Mouse (Mus musculus): ENCODE measurements around the gene Elmod3.

Gene Elmod3

DNA sequence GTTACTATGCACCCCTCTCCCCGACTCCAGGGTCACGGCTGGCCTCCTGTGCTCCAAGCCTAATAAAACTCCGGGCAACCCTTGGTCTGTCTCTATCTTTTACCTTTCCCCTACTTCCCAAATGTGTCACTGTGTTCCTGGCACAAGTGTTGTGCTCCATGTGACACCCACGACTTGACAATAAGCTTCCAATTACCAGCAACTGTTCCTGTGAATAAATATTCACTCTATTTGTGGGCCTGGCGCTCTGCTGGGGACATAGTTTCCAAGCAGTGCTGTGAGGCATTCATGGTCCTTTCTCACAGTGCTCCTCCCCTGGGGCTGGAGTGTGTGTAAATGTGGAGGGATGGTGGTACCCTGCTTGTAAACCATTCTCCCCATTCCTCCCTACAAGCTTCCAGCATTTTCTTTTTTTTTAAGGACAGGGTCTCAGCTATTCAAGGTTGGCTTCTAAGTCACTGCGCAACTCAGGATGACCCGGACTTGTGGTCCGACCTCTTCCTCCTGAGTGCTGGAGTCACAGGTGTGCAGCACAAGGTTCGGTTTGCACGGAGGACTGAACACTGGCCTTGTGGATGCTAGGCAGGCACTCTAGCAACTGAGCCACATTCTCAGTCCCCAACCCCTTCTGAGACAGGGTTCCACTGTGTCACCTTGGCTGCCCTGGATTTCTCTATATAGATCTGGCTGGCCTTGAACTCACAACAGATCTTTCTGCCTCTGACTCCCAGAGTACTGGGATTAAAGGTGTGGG, 27.4 kb downstream of the Elmod3 start:
- in situ Hi-C loops (cut with MboI, MseI), result no loop called here

- in situ Hi-C loops (cut with MboI, MseI), result loop anchor here (5.0 kb wide), 1 partner anchor 141 kb away; no protein-coding TSS in a partner anchor
These were observed 29.5 kb downstream of the Elmod3 start for GRCm38 (mm10) chr6:72568736-72569135.

DNA sequence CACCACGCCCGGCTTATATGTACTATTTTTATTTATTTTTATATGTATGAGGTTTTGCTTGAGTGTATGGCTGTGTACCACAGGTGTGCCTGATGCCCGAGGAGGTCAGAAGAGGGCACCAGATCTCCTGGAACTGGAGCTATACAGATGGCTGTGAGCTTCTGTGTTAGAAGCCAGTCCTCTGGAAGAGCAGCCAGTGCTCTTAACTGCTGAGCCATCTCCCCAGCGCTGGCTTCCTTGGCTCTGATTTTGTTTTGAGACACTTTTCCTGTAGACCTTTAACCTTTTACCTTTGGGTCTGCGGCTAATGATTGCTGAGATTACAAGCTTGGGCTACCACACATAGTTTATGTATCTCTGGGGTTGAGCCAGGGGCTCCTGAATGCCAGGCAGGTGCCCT, 30.7 kb downstream of the Elmod3 start:
- in situ Hi-C loops (cut with MboI, MseI), result loop anchor here (5.0 kb wide), 1 partner anchor 140 kb away; no protein-coding TSS in a partner anchor

GRCm38 (mm10) chr6:72566044-72566443, 32.2 kb downstream of the Elmod3 start:
- in situ Hi-C loops (cut with MboI, MseI), result loop anchor here (5.0 kb wide), 1 partner anchor 139 kb away; no protein-coding TSS in a partner anchor

DNA sequence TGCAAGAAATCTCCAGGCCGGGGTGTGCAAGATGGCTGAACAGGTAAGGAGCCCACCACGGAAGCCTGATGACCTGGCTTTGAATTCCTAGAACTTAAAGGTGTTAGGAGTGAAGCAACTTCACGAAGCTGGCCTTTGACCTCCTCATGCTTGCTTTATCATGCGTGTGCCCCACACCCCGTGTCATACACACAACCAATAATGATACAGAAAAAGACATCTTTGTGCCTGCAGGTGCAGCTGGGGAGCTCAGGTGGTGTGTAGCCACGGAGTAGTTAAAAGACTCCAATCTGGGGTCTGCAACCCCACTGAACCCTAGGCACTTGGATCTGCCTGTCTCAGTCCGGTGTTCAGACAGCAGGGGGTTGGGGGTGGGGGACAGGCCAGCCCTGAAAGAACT, 32.7 kb downstream of the Elmod3 start:
- in situ Hi-C loops (cut with MboI, MseI), result loop anchor here (5.0 kb wide), 1 partner anchor 138 kb away; no protein-coding TSS in a partner anchor

DNA sequence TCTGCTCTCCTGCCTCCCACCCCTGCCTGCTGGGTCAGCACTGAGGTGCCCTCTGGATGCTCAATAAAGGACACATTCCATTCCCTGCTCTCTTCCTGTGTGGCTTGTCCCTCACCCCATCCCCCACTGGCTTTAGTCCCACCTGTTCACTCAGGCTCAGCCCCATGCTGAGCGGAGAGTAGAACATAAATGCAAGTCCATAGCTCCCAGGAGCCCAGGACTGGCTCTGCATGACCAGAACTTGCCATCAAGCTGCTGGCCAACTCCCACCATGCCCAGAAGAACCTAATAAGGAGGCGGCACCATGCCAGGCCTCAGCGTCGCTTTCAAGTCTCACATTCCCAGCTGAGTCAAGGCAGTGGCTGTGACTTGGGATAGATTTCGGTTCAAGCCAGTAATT, 35.3 kb downstream of the Elmod3 start:
- in situ Hi-C loops (cut with MboI, MseI), result no loop called here

GRCm38 (mm10) chr6:72562486-72562885, 35.7 kb downstream of the Elmod3 start:
- in situ Hi-C loops (cut with MboI, MseI), result no loop called here

DNA sequence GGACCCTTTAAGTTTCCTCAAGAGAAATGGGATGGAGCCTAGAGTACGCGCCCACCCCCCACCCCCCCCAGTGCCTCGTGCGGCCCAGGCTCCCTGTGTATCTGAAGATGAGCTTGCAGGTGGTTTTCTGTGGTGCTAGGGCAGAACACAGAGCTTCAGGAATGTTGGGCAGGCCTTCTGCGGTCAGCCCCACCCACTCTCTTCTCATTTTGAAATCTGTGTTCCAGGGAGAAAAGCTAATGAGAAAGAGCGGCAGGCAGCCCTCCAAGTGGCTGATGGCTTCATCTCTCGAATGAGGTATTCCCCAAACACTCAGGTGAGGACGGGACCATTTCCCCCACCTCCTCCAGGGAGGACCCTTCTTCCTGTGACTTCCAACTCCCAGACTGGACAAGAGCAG, 37.4 kb downstream of the Elmod3 start:
- in situ Hi-C loops (cut with MboI, MseI), result no loop called here

- in situ Hi-C loops (cut with MboI, MseI), result no loop called here
These were observed 45.2 kb downstream of the Elmod3 start for GRCm38 (mm10) chr6:72553079-72553412.

GRCm38 (mm10) chr6:72552171-72553078, 45.8 kb downstream of the Elmod3 start:
- in situ Hi-C loops (cut with MboI, MseI), result no loop called here

GRCm38 (mm10) chr6:72550503-72551100, 47.6 kb downstream of the Elmod3 start:
- in situ Hi-C loops (cut with MboI, MseI), result no loop called here

- in situ Hi-C loops (cut with MboI, MseI), result no loop called here
These were observed 48.2 kb downstream of the Elmod3 start for GRCm38 (mm10) chr6:72550025-72550424.

DNA sequence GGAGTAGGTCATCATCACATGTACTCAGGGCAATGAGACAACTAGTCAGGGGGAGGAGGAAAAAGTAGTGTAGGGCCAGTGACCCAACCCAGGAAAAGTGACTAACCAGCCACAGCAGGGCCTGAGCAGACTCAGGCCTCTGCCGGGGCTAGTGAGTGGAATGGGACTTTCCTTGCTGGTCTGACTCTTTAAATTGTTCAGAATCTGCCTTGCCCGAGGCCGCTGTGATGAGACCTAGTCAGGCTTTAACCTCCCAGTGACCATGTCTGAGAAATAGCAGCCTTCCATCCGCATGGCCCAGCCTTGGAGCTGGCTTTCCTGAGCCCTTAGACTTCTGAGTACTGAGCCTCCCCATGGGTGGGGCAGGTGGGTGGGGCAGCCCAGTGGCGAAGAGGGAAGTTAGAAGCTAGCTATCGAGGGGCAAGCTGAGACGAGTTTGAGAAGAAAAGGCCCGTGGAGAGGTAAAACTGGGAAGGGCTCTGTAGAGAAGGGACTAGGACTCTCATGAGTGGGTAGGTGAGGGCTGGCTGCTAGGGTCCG, 49.1 kb downstream of the Elmod3 start:
- in situ Hi-C loops (cut with MboI, MseI), result no loop called here

DNA sequence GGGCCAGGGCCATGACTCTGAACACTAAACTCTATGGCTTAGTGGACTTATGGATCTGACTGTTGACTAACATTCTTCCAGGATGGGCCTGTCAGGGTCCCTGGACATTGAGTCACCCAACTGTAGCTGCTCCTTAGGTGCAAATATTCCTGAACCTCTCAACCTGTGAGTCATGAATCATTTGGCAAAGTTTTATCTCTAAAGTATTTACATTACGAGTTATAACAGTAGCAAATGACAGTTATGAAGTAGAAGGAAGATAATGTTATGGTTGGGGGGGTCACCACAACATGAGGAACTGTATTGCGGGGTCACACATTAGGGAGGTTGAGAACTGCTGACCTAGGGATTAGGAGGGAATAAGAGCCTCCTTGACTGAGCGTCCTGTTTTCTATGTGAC, 50.4 kb downstream of the Elmod3 start:
- in situ Hi-C loops (cut with MboI, MseI), result no loop called here

- in situ Hi-C loops (cut with MboI, MseI), result no loop called here
These were observed 51.1 kb downstream of the Elmod3 start for GRCm38 (mm10) chr6:72547121-72547520.

DNA sequence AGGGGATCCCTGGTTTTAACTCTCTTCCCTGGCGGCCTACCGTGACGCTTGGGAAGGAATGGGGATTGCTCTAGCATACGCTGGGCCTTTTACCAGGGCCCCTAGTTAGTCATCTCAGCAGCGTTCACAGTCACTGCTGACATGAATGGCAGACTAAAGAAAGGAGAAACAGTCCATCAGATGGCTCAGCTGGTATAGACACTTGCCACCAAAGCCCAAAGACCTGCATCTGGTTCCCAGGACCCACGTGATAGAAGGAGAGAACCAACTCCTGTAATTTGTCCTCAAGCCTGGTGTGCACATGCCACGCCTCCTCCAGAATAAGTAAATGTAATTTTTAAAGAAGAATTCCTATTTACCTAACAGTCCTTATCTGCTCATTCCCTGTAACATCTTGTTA, 52.8 kb downstream of the Elmod3 start:
- in situ Hi-C loops (cut with MboI, MseI), result no loop called here

- in situ Hi-C loops (cut with MboI, MseI), result no loop called here
These were observed 53.8 kb downstream of the Elmod3 start, which contains the start of gene Capg for GRCm38 (mm10) chr6:72544283-72544987. TSS of gene Capg (plus strand) at chr6:72544391.

DNA sequence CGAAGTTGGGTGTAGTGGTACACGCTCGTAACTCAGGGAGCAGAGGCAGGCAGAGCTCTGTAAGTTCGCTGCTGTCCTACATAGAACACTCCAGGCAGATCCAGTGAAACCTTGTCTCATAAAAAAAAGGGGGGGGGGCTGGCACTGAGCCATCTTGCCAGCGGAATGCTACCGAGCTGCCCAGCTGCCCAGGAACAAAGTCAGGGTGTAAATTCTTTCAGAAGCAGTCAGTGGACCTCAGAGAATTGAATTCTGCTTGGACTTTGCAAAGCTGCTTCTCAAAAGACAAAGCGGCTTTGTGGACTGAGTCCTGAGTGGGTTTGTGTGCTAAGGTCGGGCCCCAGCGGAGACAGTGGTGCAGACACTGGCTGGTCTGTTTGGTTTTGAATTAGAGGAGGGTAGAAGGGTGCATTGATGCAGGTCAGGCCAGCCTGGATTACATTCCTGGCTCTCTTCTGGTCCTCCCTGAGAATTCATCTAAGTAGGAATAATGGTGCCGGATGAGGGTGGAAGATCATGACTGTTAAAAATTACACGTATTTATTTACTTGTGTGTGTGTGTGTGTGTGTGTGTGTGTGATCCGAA, 54.9 kb downstream of the Elmod3 start:
- in situ Hi-C loops (cut with MboI, MseI), result no loop called here

- in situ Hi-C loops (cut with MboI, MseI), result no loop called here
These were observed 59.6 kb downstream of the Elmod3 start for GRCm38 (mm10) chr6:72538562-72539031.

- in situ Hi-C loops (cut with MboI, MseI), result no loop called here
These were observed 60.2 kb downstream of the Elmod3 start for GRCm38 (mm10) chr6:72537998-72538500.

All from regulatory T cell (primary cell).